In the genomic region with DNA sequence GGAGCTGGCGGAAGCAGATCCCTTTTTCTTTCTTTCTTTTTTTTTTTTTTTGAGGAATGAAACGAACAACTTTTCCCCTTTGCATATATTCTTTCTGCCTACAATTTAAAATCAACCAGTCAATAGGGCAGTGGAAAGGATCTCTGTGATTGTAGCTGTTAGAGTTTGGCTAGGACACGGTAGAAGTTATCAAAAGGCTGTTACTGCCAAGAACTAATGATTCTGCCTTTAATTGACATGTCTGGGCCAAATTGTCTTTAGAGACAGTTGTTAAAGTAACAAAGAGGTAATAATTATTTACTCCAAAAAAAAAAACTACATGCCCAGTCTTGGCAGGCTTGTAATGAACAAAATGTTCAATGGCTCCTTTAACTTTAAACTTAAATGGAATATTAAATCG, we compare ENCODE assay signal across 26 mouse cellular contexts. TPM values are rescaled to one million over a fixed set of nuclear protein-coding genes. Genes with fewer than 3 reads are reported as not detected.
"Had no signal": no experiment of that assay in that cellular context is flagged by ENCODE, and none has a peak within 500 bp of the region (broad histone marks: within the 10 kb centered on the region; RNA-seq: fewer than 3 reads in every experiment).

No protein-coding gene starts in this region.

- H3K9me3 ChIP-seq: embryonic facial prominence, embryonic 10.5 days; embryonic facial prominence, embryonic 12.5 days; embryonic facial prominence, embryonic 13.5 days; embryonic facial prominence, embryonic 15.5 days; forebrain, embryonic 12.5 days; forebrain, embryonic 13.5 days; forebrain, embryonic 15.5 days; heart, embryonic 10.5 days had no signal

- H3K4me1 ChIP-seq: embryonic facial prominence, embryonic 10.5 days; embryonic facial prominence, embryonic 15.5 days; forebrain, embryonic 12.5 days; forebrain, embryonic 13.5 days; forebrain, embryonic 15.5 days had no signal

- H3K4me2 ChIP-seq: embryonic facial prominence, embryonic 12.5 days; embryonic facial prominence, embryonic 13.5 days; embryonic facial prominence, embryonic 15.5 days; forebrain, embryonic 12.5 days; forebrain, embryonic 13.5 days; forebrain, embryonic 15.5 days had no signal

- H3K36me3 ChIP-seq: embryonic facial prominence, embryonic 10.5 days; embryonic facial prominence, embryonic 12.5 days; embryonic facial prominence, embryonic 13.5 days; embryonic facial prominence, embryonic 15.5 days; forebrain, embryonic 12.5 days; forebrain, embryonic 15.5 days; heart, embryonic 10.5 days had no signal

- H3K27me3 ChIP-seq: embryonic facial prominence, embryonic 12.5 days; embryonic facial prominence, embryonic 13.5 days; embryonic facial prominence, embryonic 15.5 days; forebrain, embryonic 12.5 days; forebrain, embryonic 13.5 days; forebrain, embryonic 15.5 days had no signal

- ATAC-seq: forebrain, embryonic 13.5 days; forebrain, embryonic 15.5 days; forebrain, postnatal 0 days had no signal

- H3K9ac ChIP-seq: embryonic facial prominence, embryonic 12.5 days; embryonic facial prominence, embryonic 13.5 days; embryonic facial prominence, embryonic 15.5 days; forebrain, embryonic 12.5 days; forebrain, embryonic 13.5 days; forebrain, embryonic 15.5 days; forebrain, postnatal 0 days had no signal

- H3K4me3 ChIP-seq: embryonic facial prominence, embryonic 10.5 days; embryonic facial prominence, embryonic 12.5 days; embryonic facial prominence, embryonic 13.5 days; embryonic facial prominence, embryonic 15.5 days; erythroblast, embryonic 14.5 days; forebrain, embryonic 12.5 days; forebrain, embryonic 13.5 days; forebrain, embryonic 15.5 days; gastrocnemius, adult 2 months; heart, adult 2 months; heart, embryonic 10.5 days had no signal

- DNase-seq: cerebellum, adult 2 months; cerebellum, adult 8-10 months; cerebellum, adult 9-10 months; cerebellum, adult 9-11 months; cerebellum, postnatal 10 days; cerebellum, postnatal 14 days; cerebellum, postnatal 25 days; cerebellum, postnatal 36 days; embryo, embryonic 11 days; forebrain, postnatal 0 days; gastrocnemius, adult 2 months; gastrocnemius, postnatal 10 days; gastrocnemius, postnatal 14 days; gastrocnemius, postnatal 25 days; gastrocnemius, postnatal 36 days; heart, adult 18-20 months; heart, adult 2 months had no signal

- H3K27ac ChIP-seq: embryonic facial prominence, embryonic 10.5 days; embryonic facial prominence, embryonic 12.5 days; embryonic facial prominence, embryonic 13.5 days; embryonic facial prominence, embryonic 15.5 days; forebrain, embryonic 12.5 days; forebrain, embryonic 13.5 days; forebrain, embryonic 15.5 days; gastrocnemius, adult 2 months; heart, adult 2 months; heart, embryonic 10.5 days had no signal

RNA-seq across cellular contexts. Expression of a gene that starts 26.1 kb away (rescaled TPM):
- polyA plus RNA-seq: erythroblast, embryonic 14.5 days had no signal
